Mouse (Mus musculus) liver, embryonic 16.5 days (tissue): ENCODE results near the gene Dock9. TPM values are rescaled to one million over a fixed set of nuclear protein-coding genes. Genes with fewer than 3 reads are reported as not detected.

ENCODE experiments used
- ATAC-seq: fragments of 200-750 bp; cut with Nextera tagmentation; 2 replicates; pipeline ENCODE4 v1.8.0; 2017; ENCODE audit warnings: low read depth, mild to moderate bottlenecking, moderate number of reproducible peaks, moderate library complexity
- H3K27ac ChIP-seq: fragments of 300-500 bp; sonication (generic); 2 replicates; pipeline ENCODE4 v1.5.1; 2014; ENCODE audit warnings: mild to moderate bottlenecking, low read length
- H3K27me3 ChIP-seq: fragments of 300-500 bp; sonication (generic); 2 replicates; pipeline ENCODE4 v1.6.1; 2014; ENCODE audit warnings: low read depth, low read length, mixed read lengths; ENCODE audit not compliant: control insufficient read depth, insufficient read depth
- H3K36me3 ChIP-seq: fragments of 300-500 bp; sonication (generic); 2 replicates; pipeline ENCODE4 v1.6.1; 2014; ENCODE audit warnings: mild to moderate bottlenecking; ENCODE audit not compliant: control insufficient read depth, insufficient read depth
- H3K4me1 ChIP-seq: fragments of 300-500 bp; sonication (generic); 2 replicates; pipeline ENCODE4 v1.6.1; 2014; ENCODE audit warnings: low read depth, low read length, mixed read lengths; ENCODE audit not compliant: control insufficient read depth
- H3K4me2 ChIP-seq: fragments of 300-500 bp; sonication (generic); 2 replicates; pipeline ENCODE4 v1.6.1; 2014; ENCODE audit warnings: low read depth, low read length, mixed read lengths
- H3K4me3 ChIP-seq: fragments of 300-500 bp; sonication (generic); 2 replicates; pipeline ENCODE4 v1.5.1; 2014; ENCODE audit warnings: low read depth, mild to moderate bottlenecking, low read length
- H3K9ac ChIP-seq: fragments of 300-500 bp; sonication (generic); 2 replicates; pipeline ENCODE4 v1.6.1; 2014; ENCODE audit warnings: low read depth, low read length
- H3K9me3 ChIP-seq: fragments of 300-500 bp; sonication (generic); replicated peaks from 2 replicates; pipeline ENCODE4 v1.6.1; 2016; ENCODE audit warnings: low read length; ENCODE audit not compliant: control insufficient read depth
- whole genome bisulfite sequencing: fragments of 180-500 bp; shearing (Covaris S2); extraction: QIAGEN DNeasy Blood & Tissue Kit; methylation state at CpG from one replicate; pipeline ENCODE4 v1.1.7; 2014; ENCODE audit not compliant: insufficient replicate concordance; 5-methylcytosine and 5-hydroxymethylcytosine counted together
- polyA plus RNA-seq: library from polyadenylated mRNA; unstranded; fragments of >200 nt; fragmentation: Nextera tagmentation; extraction: Ambion mirVana; gene quantifications from 2 replicates; pipeline ENCODE4 v1.2.1, GENCODE M21; 2015

Dock9 gene
- polyA plus RNA-seq, 1 experiment from 2014 or later = 1.6 TPM

DNA sequence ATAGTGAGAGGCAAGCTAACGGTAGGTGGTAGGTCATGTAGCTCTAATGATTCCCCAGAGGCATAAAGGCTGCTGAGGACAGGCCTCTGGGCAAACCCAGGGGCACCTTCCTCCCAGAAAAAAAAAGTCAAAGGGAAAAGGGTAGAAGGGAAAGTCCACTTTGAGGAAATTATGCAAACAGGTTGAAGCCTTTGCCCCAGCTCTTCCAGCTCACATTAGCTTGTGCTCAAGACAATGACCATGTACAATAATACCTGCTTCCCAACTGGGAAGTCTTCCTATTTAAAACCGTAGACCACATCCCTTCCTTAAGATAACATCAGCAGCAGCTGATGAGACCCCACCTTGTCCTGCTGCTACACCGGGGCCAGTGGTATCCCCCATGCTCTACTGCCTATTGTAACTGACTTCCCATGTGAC lies 91.1 kb downstream of the Dock9 start:
- no peaks in the 10 kb centered on the region for H3K36me3 ChIP-seq
- no peak overlapping the region for H3K9ac ChIP-seq
- H3K9me3 ChIP-seq = no peaks in the 10 kb centered on the region
- WGBS = 49% methylated on average over 3 of the region's 3 CpGs
- no peak overlapping the region for H3K27ac ChIP-seq
- ATAC-seq = no peak
- no peak overlapping the region for H3K4me2 ChIP-seq
- H3K27me3 ChIP-seq = no peaks in the 10 kb centered on the region
- no peak overlapping the region for H3K4me3 ChIP-seq
- no peaks in the 10 kb centered on the region; the same call in 1 of the 2 replicates for H3K4me1 ChIP-seq

DNA sequence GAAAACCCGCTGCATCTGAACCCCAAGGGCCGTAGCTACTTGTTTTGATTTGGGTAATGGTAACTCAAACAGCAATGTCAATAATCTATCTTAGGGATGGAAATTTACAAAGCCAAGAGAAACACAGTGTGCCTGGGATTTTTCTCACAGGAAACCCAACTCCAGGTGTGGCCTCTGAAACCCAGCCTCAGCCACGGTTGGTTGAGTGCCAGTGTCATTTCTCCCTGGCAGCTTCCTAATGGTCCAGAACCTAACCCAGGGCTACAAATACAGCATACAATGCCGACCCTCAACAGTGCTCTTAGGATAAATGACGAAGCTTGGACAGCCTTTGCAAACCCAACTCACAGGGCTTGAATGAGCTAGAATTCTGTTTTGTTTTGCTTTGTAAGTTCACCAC lies 92.0 kb downstream of the Dock9 start:
- Histone ChIP-seq H3K36me3 (no peaks in the 10 kb centered on the region), H3K4me1 (no peaks in the 10 kb centered on the region), H3K27ac (no peak overlapping the region), H3K4me3 (no peak overlapping the region), H3K4me2 (no peak overlapping the region), H3K9ac (no peak overlapping the region), H3K27me3 (no peaks in the 10 kb centered on the region), H3K9me3 (no peaks in the 10 kb centered on the region)
- 61% methylated on average over 5 of the region's 5 CpGs for WGBS
- no peak for ATAC-seq

DNA sequence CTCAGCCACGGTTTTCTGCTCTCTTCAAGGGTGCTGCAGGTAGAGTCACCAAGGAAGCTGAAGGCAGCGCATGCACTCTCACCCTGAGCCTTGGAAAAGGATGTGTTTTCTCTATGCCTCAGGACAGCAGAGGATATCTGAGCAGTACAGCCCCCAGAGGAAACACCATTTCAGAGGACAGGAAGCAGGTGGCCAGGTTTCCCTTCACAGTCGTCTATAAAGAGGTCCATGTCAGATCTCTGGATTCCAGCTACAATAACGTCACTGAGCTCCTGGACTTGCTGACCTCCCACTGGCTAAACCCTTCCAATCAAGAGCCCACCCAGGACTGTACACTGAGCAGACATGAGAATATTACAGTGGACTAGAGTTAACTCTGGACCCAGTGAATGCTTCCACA lies 95.1 kb downstream of the Dock9 start:
- H3K9me3 ChIP-seq = no peaks in the 10 kb centered on the region
- H3K4me1 ChIP-seq = no peaks in the 10 kb centered on the region
- WGBS = 13% methylated on average over 4 of the region's 4 CpGs
- H3K27ac ChIP-seq = no peak overlapping the region
- H3K27me3 ChIP-seq = no peaks in the 10 kb centered on the region; the same call in 1 of the 2 replicates
- no peaks in the 10 kb centered on the region for H3K36me3 ChIP-seq
- no peak overlapping the region for H3K9ac ChIP-seq
- no peak overlapping the region for H3K4me3 ChIP-seq
- no peak for ATAC-seq
- H3K4me2 ChIP-seq = no peak overlapping the region

DNA sequence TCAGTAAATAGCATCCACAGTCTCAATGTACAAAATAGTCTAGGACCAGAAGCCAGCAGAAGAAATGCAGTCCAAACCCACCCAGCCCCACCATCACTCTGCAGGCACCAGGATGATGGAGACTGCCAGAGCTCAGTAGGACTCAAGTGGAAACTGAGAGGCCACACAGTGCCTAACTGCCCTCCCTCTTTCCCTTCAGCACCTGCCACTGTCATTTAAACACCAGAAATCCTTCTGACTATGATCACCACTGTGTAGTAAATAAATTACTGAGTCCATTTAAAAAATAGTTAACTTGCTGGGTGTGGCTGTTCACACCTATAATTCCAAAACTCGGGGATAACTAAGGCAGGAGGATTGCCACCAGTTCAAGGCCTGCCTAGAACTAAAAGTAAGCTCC lies 97.6 kb downstream of the Dock9 start:
- Histone ChIP-seq H3K4me3 (no peak overlapping the region), H3K27ac (no peak overlapping the region), H3K27me3 (no peaks in the 10 kb centered on the region; the same call in 1 of the 2 replicates), H3K36me3 (no peaks in the 10 kb centered on the region), H3K4me2 (no peak overlapping the region), H3K9me3 (no peaks in the 10 kb centered on the region), H3K4me1 (no peaks in the 10 kb centered on the region), H3K9ac (no peak overlapping the region)
- WGBS = 58% methylated on average over 1 of the region's 1 CpGs
- ATAC-seq = no peak

DNA sequence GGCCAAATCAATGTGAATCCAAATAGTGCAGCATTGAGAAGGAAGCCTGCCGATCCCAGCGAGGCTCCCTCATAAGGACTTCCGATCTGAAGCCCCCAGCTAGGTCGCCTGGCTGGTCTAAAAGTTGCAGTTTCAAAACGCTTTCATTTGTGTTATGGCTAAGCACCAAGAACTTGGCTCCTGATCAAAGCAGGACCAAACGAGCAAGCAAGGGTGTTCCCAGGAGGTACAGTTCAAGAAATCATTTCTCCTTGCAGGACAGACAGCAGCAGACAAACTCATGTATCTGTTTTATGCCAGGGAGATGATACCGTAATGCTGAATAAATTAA lies 99.1 kb downstream of the Dock9 start:
- H3K4me1 ChIP-seq = no peaks in the 10 kb centered on the region
- ATAC-seq = no peak
- H3K4me3 ChIP-seq = no peak overlapping the region
- H3K9ac ChIP-seq = no peak overlapping the region
- 34% methylated on average over 7 of the region's 7 CpGs for WGBS
- H3K36me3 ChIP-seq = no peaks in the 10 kb centered on the region
- H3K9me3 ChIP-seq = no peaks in the 10 kb centered on the region
- H3K27ac ChIP-seq = no peak overlapping the region
- H3K27me3 ChIP-seq = no peaks in the 10 kb centered on the region; the same call in 1 of the 2 replicates
- 0 out of 2 replicates have a peak overlapping the region, but pooled peaks have one; percentile 27 for H3K4me2 ChIP-seq

DNA sequence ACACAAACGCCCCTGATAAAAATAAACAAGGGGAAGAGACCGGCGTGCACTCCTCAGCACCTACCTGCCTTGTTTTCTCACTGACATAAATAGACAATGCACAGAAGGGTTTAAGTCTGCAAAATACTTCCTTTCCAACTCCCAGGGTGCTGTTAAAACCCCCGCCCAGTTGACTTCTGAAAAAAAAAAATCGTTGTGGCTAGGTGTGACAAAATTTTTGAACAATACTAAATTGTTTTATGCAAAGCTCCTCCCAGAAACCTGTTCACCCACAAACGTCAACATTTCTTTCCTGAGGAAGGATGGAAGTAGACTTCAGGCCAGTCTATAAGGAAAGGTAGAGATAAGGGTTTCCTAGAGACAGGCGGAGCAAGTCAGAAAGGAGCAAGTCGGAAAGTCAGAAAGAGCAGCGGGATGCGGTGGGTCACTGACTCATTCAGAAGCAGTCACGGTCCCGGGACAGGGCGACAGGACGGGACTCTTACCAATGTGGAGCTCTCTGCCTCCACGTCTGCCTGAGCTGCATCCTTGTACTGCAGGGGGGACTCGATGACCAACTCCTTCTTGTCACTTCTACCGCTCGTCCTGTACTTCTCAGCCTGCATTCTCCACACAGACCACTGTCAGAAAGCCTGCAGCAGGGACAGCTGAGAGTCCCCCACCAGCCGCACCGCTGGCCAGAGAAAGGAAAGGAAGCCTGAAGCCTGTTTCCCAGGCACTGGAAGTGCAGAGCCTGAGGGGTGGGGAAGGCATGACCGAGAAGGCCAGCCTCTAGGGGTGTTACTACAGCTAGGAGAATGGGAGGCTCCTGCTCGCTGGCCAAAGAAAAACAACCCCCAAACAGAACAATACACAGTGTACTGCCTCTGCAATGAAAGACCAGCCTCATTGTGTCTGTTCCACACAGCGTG lies 99.7 kb downstream of the Dock9 start:
- Histone ChIP-seq H3K27ac (no peak overlapping the region; the same call in 1 of the 2 replicates), H3K4me3 (no peak overlapping the region), H3K27me3 (no peaks in the 10 kb centered on the region; the same call in 1 of the 2 replicates), H3K4me1 (no peaks in the 10 kb centered on the region), H3K4me2 (peak overlapping the region; percentile 32), H3K9me3 (no peaks in the 10 kb centered on the region), H3K9ac (no peak overlapping the region), H3K36me3 (no peaks in the 10 kb centered on the region)
- ATAC-seq = peak; percentile 54
- WGBS = 5% methylated on average over 23 of the region's 23 CpGs

DNA sequence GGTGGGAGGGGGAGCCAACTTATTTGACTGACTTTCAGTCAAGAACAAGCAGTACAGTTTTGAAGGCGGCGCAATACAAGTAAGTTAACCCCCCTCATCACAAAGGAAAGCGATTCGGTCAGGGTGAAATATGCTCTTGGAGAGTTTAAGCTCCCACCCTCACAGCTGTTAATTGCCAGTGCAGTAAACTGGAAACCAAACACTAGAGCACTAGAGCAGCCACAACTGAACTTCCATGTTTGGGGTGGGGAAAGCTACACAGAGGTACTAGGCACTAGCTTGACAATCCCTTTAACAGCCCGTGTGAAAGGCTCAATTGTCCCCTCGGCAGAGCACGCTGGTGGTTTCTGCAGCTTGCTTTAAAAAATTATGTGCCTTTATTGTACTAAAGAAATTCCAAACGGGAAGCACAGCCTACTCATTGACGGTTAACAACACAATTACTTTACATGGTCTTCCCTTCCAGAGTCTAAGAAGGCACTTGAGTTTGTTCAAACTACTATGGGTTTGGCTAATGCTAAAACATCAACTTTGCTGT lies 100.4 kb downstream of the Dock9 start:
- Histone ChIP-seq H3K4me2 (no peak overlapping the region), H3K4me1 (no peaks in the 10 kb centered on the region), H3K9me3 (no peaks in the 10 kb centered on the region), H3K27me3 (no peaks in the 10 kb centered on the region; the same call in 1 of the 2 replicates), H3K4me3 (no peak overlapping the region), H3K27ac (no peak overlapping the region), H3K36me3 (no peaks in the 10 kb centered on the region), H3K9ac (no peak overlapping the region)
- ATAC-seq = no peak
- WGBS = 24% methylated on average over 9 of the region's 9 CpGs

DNA sequence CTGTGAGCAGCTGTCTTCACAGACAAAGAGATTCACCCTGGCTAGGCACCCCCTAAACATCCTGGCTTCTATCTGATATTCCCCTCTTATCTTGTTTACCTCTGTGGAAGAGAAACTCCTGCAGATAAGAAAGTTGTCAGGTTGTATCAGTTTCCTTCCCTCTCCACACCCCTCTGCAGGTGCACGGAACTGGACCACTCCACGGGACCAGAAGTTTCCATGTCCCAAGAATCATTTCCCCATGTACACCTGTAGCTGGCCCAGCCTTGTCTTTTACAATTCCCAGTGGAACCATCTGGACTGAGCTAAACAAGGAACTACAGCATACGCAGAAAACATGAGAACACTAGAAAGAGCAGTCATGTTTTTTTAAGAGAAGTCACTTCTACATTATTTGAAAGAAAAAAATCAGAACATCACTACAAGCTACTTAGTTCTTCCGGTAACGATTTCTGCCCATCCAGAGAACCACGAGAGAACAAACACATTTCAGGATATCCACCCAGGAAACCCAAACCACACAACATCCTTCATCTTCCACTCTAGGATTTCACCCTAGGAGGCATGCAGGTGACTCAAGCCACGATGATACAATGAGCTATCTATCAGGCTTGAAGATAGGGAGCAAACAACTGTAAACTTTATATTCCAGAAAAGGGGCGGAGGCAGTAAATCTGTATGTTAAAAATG lies 101.1 kb downstream of the Dock9 start:
- ATAC-seq = no peak
- Histone ChIP-seq H3K9me3 (no peaks in the 10 kb centered on the region), H3K4me3 (no peak overlapping the region), H3K27ac (no peak overlapping the region), H3K4me2 (no peak overlapping the region), H3K36me3 (no peaks in the 10 kb centered on the region), H3K9ac (no peak overlapping the region), H3K4me1 (no peaks in the 10 kb centered on the region), H3K27me3 (no peaks in the 10 kb centered on the region; the same call in 1 of the 2 replicates)
- 21% methylated on average over 8 of the region's 8 CpGs for WGBS

DNA sequence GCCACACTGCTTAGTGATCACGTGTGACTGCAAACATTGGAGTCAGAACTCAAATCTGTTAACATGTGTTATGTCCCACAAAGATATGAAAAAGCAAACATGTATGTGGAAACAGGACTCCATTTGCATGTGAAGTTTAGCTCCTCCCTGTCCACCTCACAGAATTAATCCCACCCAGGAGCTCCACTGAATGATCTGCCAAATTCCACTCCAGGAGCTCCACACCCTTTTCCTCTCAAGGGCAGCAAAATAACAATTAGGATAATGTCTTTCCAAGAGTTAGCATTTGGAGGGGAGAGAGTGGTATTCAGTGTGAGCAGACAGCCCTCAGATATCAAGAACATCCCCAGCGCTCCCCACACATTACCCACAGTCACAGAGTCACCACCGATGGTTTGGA lies 102.9 kb downstream of the Dock9 start:
- no peak overlapping the region for H3K9ac ChIP-seq
- no peaks in the 10 kb centered on the region; the same call in 1 of the 2 replicates for H3K27me3 ChIP-seq
- no peak overlapping the region for H3K4me3 ChIP-seq
- H3K36me3 ChIP-seq = no peaks in the 10 kb centered on the region
- no peak for ATAC-seq
- no peak overlapping the region for H3K4me2 ChIP-seq
- no peaks in the 10 kb centered on the region for H3K4me1 ChIP-seq
- no peaks in the 10 kb centered on the region for H3K9me3 ChIP-seq
- no peak overlapping the region for H3K27ac ChIP-seq
- 60% methylated on average over 3 of the region's 3 CpGs for whole genome bisulfite sequencing
